Mouse (Mus musculus) midbrain, embryonic 12.5 days (tissue): Measurements from ENCODE around the gene Als2cl. TPM values are rescaled to one million over a fixed set of nuclear protein-coding genes. Genes with fewer than 3 reads are reported as not detected.

Experiments
- microRNA-seq: library from miRNA; unstranded; fragments of <30 nt; microRNA quantifications from one replicate; pipeline ENCODE4, GENCODE M21; 2017
- polyA plus RNA-seq: library from polyadenylated mRNA; unstranded; fragments of >200 nt; fragmentation: Nextera tagmentation; extraction: Ambion mirVana; gene quantifications from 2 replicates; pipeline ENCODE4 v1.2.1, GENCODE M21; 2016

Als2cl gene
- polyA plus RNA-seq, 1 experiment from 2014 or later, result 1.3 TPM

Small RNA genes within 50 kb of the gene (microRNA-seq; reads per million reads assigned to microRNA genes)
- not detected for gene Gm24269

Other genes starting within 250 kb of the Als2cl start
- 2.6 and 3.4 TPM in 2 replicates for gene Nbeal2, start 225.7 kb upstream of the Als2cl start, polyA plus RNA-seq
- gene Ccdc12, start 223.4 kb upstream of the Als2cl start, polyA plus RNA-seq, result 132 and 136 TPM in 2 replicates
- gene Myl3, start 138.0 kb upstream of the Als2cl start, polyA plus RNA-seq, result 1.2 and 1.3 TPM in 2 replicates
- 32.8 and 35.7 TPM in 2 replicates for gene Pth1r, start 132.7 kb upstream of the Als2cl start, polyA plus RNA-seq
- not detected in 2 replicates for gene Prss42, start 81.7 kb upstream of the Als2cl start, polyA plus RNA-seq
- not detected in 2 replicates for gene Prss44, start 65.9 kb upstream of the Als2cl start, polyA plus RNA-seq
- not detected in 2 replicates for gene Prss43, start 53.2 kb upstream of the Als2cl start, polyA plus RNA-seq
- not detected in 2 replicates for gene Prss45, start 45.3 kb upstream of the Als2cl start, polyA plus RNA-seq
- gene Prss46, start 35.4 kb upstream of the Als2cl start, polyA plus RNA-seq, result not detected in 2 replicates
- gene Prss50, start 21.9 kb upstream of the Als2cl start, polyA plus RNA-seq, result 0.21 TPM in 1 of 2 replicates, not detected in the other
- gene Tmie, start 243 bp downstream of the Als2cl start, polyA plus RNA-seq, result 0.17 and 0.24 TPM in 2 replicates
- gene Fam240a, start 37.0 kb downstream of the Als2cl start, polyA plus RNA-seq, result not detected in 2 replicates
- gene Tdgf1, start 66.3 kb downstream of the Als2cl start, polyA plus RNA-seq, result not detected in 2 replicates
- gene Lrrc2, start 71.7 kb downstream of the Als2cl start, polyA plus RNA-seq, result 0.35 TPM in 1 of 2 replicates, not detected in the other
- not detected in 2 replicates for gene Rtp3, start 110.7 kb downstream of the Als2cl start, polyA plus RNA-seq
- 1.1 and 1.8 TPM in 2 replicates for gene Ltf, start 139.4 kb downstream of the Als2cl start, polyA plus RNA-seq
- 1.3 and 1.5 TPM in 2 replicates for gene Ccrl2, start 177.6 kb downstream of the Als2cl start, polyA plus RNA-seq
- gene Lrrfip2, start 237.7 kb downstream of the Als2cl start, polyA plus RNA-seq, result 50.5 and 53.6 TPM in 2 replicates